Mouse (Mus musculus): ENCODE measurements around the gene Ech1. TPM values are rescaled to one million over a fixed set of nuclear protein-coding genes. Genes with fewer than 3 reads are reported as not detected.

Gene Ech1
- polyA plus RNA-seq (2014; fragmentation: Nextera tagmentation; extraction: Ambion mirVana): 93.2 and 94.7 TPM in 2 replicates

- H3K4me2 ChIP-seq (ENCODE audit: low read depth, severe bottlenecking): peak within 1 kb of the TSS; percentile 31
- H3K27me3 ChIP-seq (ENCODE audit: control insufficient read depth, insufficient read depth, low read length): no peaks in the 10 kb centered on the region
- peak within 1 kb of the TSS; percentile 32 for H3K4me3 ChIP-seq (ENCODE audit: low read depth, low read length)
- H3K36me3 ChIP-seq (ENCODE audit: control insufficient read depth, insufficient read depth, low read length): peaks cover 24% of the 10 kb centered on the region
- WGBS: 3% methylated on average over 33 of the region's 33 CpGs
- peak within 1 kb of the TSS; percentile 59 for H3K9ac ChIP-seq (ENCODE audit: low read length)
- ATAC-seq (ENCODE audit: insufficient number of reproducible peaks, low FRiP score, low TSS enrichment, low read depth) (peak; percentile 63; the same call in 1 of the 2 replicates), DNase-seq (ENCODE audit: low spot score) (peak; percentile 92)
- no peaks in the 10 kb centered on the region; the same call in 1 of the 2 replicates for H3K9me3 ChIP-seq (ENCODE audit: control insufficient read depth, low read length)
- peaks cover 6% of the 10 kb centered on the region for H3K4me1 ChIP-seq (ENCODE audit: control insufficient read depth, insufficient read depth, low read length)
- H3K27ac ChIP-seq (replicated peaks; ENCODE audit: low read depth, low read length): peak within 1 kb of the TSS; percentile 76
Observed at GRCm38 (mm10) chr7:28824941-28825685, at the start of gene Ech1. Gene Ech1 (plus strand): TSS chr7:28825217.

- Histone ChIP-seq H3K27me3 (ENCODE audit: control insufficient read depth, insufficient read depth, low read length) (no peaks in the 10 kb centered on the region), H3K4me1 (ENCODE audit: control insufficient read depth, insufficient read depth, low read length) (no peaks in the 10 kb centered on the region), H3K4me2 (ENCODE audit: low read depth, severe bottlenecking) (no peak overlapping the region), H3K4me3 (ENCODE audit: low read depth, low read length) (no peak overlapping the region), H3K36me3 (ENCODE audit: control insufficient read depth, insufficient read depth, low read length) (no peaks in the 10 kb centered on the region), H3K9ac (ENCODE audit: low read length) (no peak overlapping the region), H3K9me3 (ENCODE audit: control insufficient read depth, low read length) (no peaks in the 10 kb centered on the region), H3K27ac (replicated peaks; ENCODE audit: low read depth, low read length) (no peak overlapping the region)
- no peak for DNase-seq (ENCODE audit: low spot score)
- ATAC-seq (ENCODE audit: insufficient number of reproducible peaks, low FRiP score, low TSS enrichment, low read depth): no peak
- 78% methylated on average over 9 of the region's 9 CpGs for WGBS
Observed at GRCm38 (mm10) chr7:28778825-28779224, 46.2 kb upstream of the Ech1 start.

GRCm38 (mm10) chr7:28780067-28780658 lies 44.9 kb upstream of the Ech1 start:
- ATAC-seq (ENCODE audit: insufficient number of reproducible peaks, low FRiP score, low TSS enrichment, low read depth) (no peak), DNase-seq (ENCODE audit: low spot score) (peak; percentile 94)
- H3K4me3 ChIP-seq (ENCODE audit: low read depth, low read length): no peak overlapping the region
- no peaks in the 10 kb centered on the region for H3K9me3 ChIP-seq (ENCODE audit: control insufficient read depth, low read length)
- WGBS: 50% methylated on average over 6 of the region's 6 CpGs
- H3K27me3 ChIP-seq (ENCODE audit: control insufficient read depth, insufficient read depth, low read length): no peaks in the 10 kb centered on the region
- H3K4me2 ChIP-seq (ENCODE audit: low read depth, severe bottlenecking): no peak overlapping the region
- H3K36me3 ChIP-seq (ENCODE audit: control insufficient read depth, insufficient read depth, low read length): no peaks in the 10 kb centered on the region; the same call in 1 of the 2 replicates
- H3K4me1 ChIP-seq (ENCODE audit: control insufficient read depth, insufficient read depth, low read length): no peaks in the 10 kb centered on the region
- H3K27ac ChIP-seq (replicated peaks; ENCODE audit: low read depth, low read length): no peak overlapping the region
- H3K9ac ChIP-seq (ENCODE audit: low read length): no peak overlapping the region

- H3K9me3 ChIP-seq (ENCODE audit: control insufficient read depth, low read length): no peaks in the 10 kb centered on the region
- no peak overlapping the region for H3K4me2 ChIP-seq (ENCODE audit: low read depth, severe bottlenecking)
- no peak overlapping the region for H3K4me3 ChIP-seq (ENCODE audit: low read depth, low read length)
- no peak overlapping the region for H3K9ac ChIP-seq (ENCODE audit: low read length)
- no peak overlapping the region for H3K27ac ChIP-seq (replicated peaks; ENCODE audit: low read depth, low read length)
- no peaks in the 10 kb centered on the region for H3K4me1 ChIP-seq (ENCODE audit: control insufficient read depth, insufficient read depth, low read length)
- 87% methylated on average over 7 of the region's 7 CpGs for WGBS
- DNase-seq (ENCODE audit: low spot score): no peak
- H3K36me3 ChIP-seq (ENCODE audit: control insufficient read depth, insufficient read depth, low read length): no peaks in the 10 kb centered on the region; the same call in none of the 2 replicates
- H3K27me3 ChIP-seq (ENCODE audit: control insufficient read depth, insufficient read depth, low read length): no peaks in the 10 kb centered on the region
- no peak for ATAC-seq (ENCODE audit: insufficient number of reproducible peaks, low FRiP score, low TSS enrichment, low read depth)
Observed at GRCm38 (mm10) chr7:28780857-28781256, 44.2 kb upstream of the Ech1 start.

- no peaks in the 10 kb centered on the region; the same call in none of the 2 replicates for H3K36me3 ChIP-seq (ENCODE audit: control insufficient read depth, insufficient read depth, low read length)
- H3K4me2 ChIP-seq (ENCODE audit: low read depth, severe bottlenecking): no peak overlapping the region
- WGBS: 88% methylated on average over 8 of the region's 8 CpGs
- no peak for ATAC-seq (ENCODE audit: insufficient number of reproducible peaks, low FRiP score, low TSS enrichment, low read depth)
- no peak overlapping the region for H3K9ac ChIP-seq (ENCODE audit: low read length)
- H3K27ac ChIP-seq (replicated peaks; ENCODE audit: low read depth, low read length): no peak overlapping the region
- no peaks in the 10 kb centered on the region for H3K9me3 ChIP-seq (ENCODE audit: control insufficient read depth, low read length)
- no peaks in the 10 kb centered on the region for H3K4me1 ChIP-seq (ENCODE audit: control insufficient read depth, insufficient read depth, low read length)
- H3K27me3 ChIP-seq (ENCODE audit: control insufficient read depth, insufficient read depth, low read length): no peaks in the 10 kb centered on the region
- DNase-seq (ENCODE audit: low spot score): no peak
- no peak overlapping the region for H3K4me3 ChIP-seq (ENCODE audit: low read depth, low read length)
Observed at GRCm38 (mm10) chr7:28781261-28781663, 43.8 kb upstream of the Ech1 start.

GRCm38 (mm10) chr7:28785161-28785560 lies 39.9 kb upstream of the Ech1 start:
- WGBS: 63% methylated on average over 5 of the region's 5 CpGs
- Histone ChIP-seq H3K4me2 (ENCODE audit: low read depth, severe bottlenecking) (no peak overlapping the region), H3K9me3 (ENCODE audit: control insufficient read depth, low read length) (no peaks in the 10 kb centered on the region), H3K4me3 (ENCODE audit: low read depth, low read length) (no peak overlapping the region), H3K27ac (replicated peaks; ENCODE audit: low read depth, low read length) (no peak overlapping the region), H3K27me3 (ENCODE audit: control insufficient read depth, insufficient read depth, low read length) (no peaks in the 10 kb centered on the region), H3K4me1 (ENCODE audit: control insufficient read depth, insufficient read depth, low read length) (peaks cover 17% of the 10 kb centered on the region), H3K36me3 (ENCODE audit: control insufficient read depth, insufficient read depth, low read length) (no peaks in the 10 kb centered on the region; the same call in none of the 2 replicates), H3K9ac (ENCODE audit: low read length) (no peak overlapping the region)
- no peak for ATAC-seq (ENCODE audit: insufficient number of reproducible peaks, low FRiP score, low TSS enrichment, low read depth)
- no peak for DNase-seq (ENCODE audit: low spot score)

- WGBS: 92% methylated on average over 9 of the region's 9 CpGs
Observed at GRCm38 (mm10) chr7:28787884-28788283, 37.1 kb upstream of the Ech1 start.

GRCm38 (mm10) chr7:28788307-28789195 lies 36.5 kb upstream of the Ech1 start, which contains the start of gene Rinl:
Gene Rinl (plus strand): TSS chr7:28788969.
- peaks cover 18% of the 10 kb centered on the region for H3K4me1 ChIP-seq (ENCODE audit: control insufficient read depth, insufficient read depth, low read length)
- H3K27ac ChIP-seq (replicated peaks; ENCODE audit: low read depth, low read length): peak within 1 kb of the TSS; percentile 33; the same call in 1 of the 2 replicates
- no peaks in the 10 kb centered on the region; the same call in none of the 2 replicates for H3K36me3 ChIP-seq (ENCODE audit: control insufficient read depth, insufficient read depth, low read length)
- H3K9ac ChIP-seq (ENCODE audit: low read length): no peak within 1 kb of the TSS
- DNase-seq (ENCODE audit: low spot score) (no peak), ATAC-seq (ENCODE audit: insufficient number of reproducible peaks, low FRiP score, low TSS enrichment, low read depth) (no peak)
- H3K9me3 ChIP-seq (ENCODE audit: control insufficient read depth, low read length): no peaks in the 10 kb centered on the region
- H3K27me3 ChIP-seq (ENCODE audit: control insufficient read depth, insufficient read depth, low read length): no peaks in the 10 kb centered on the region
- no peak within 1 kb of the TSS for H3K4me3 ChIP-seq (ENCODE audit: low read depth, low read length)
- H3K4me2 ChIP-seq (ENCODE audit: low read depth, severe bottlenecking): no peak within 1 kb of the TSS
- WGBS: 51% methylated on average over 5 of the region's 5 CpGs

More at GRCm38 (mm10) chr7:28787884-28788283, 37.1 kb upstream of the Ech1 start:
- no peak overlapping the region for H3K9ac ChIP-seq (ENCODE audit: low read length)
- peaks cover 18% of the 10 kb centered on the region for H3K4me1 ChIP-seq (ENCODE audit: control insufficient read depth, insufficient read depth, low read length)
- ATAC-seq (ENCODE audit: insufficient number of reproducible peaks, low FRiP score, low TSS enrichment, low read depth): no peak
- H3K4me2 ChIP-seq (ENCODE audit: low read depth, severe bottlenecking): no peak overlapping the region
- H3K9me3 ChIP-seq (ENCODE audit: control insufficient read depth, low read length): no peaks in the 10 kb centered on the region
- no peaks in the 10 kb centered on the region; the same call in none of the 2 replicates for H3K36me3 ChIP-seq (ENCODE audit: control insufficient read depth, insufficient read depth, low read length)
- H3K27me3 ChIP-seq (ENCODE audit: control insufficient read depth, insufficient read depth, low read length): no peaks in the 10 kb centered on the region
- H3K4me3 ChIP-seq (ENCODE audit: low read depth, low read length): no peak overlapping the region
- DNase-seq (ENCODE audit: low spot score): no peak
- H3K27ac ChIP-seq (replicated peaks; ENCODE audit: low read depth, low read length): no peak overlapping the region

All from limb, embryonic 11.5 days (tissue).